Mouse (Mus musculus): Measurements from ENCODE around the gene Ghr.
A peak's percentile ranks its signal among the peaks of the same experiment; 100 is the strongest.

The Ghr gene

DNA sequence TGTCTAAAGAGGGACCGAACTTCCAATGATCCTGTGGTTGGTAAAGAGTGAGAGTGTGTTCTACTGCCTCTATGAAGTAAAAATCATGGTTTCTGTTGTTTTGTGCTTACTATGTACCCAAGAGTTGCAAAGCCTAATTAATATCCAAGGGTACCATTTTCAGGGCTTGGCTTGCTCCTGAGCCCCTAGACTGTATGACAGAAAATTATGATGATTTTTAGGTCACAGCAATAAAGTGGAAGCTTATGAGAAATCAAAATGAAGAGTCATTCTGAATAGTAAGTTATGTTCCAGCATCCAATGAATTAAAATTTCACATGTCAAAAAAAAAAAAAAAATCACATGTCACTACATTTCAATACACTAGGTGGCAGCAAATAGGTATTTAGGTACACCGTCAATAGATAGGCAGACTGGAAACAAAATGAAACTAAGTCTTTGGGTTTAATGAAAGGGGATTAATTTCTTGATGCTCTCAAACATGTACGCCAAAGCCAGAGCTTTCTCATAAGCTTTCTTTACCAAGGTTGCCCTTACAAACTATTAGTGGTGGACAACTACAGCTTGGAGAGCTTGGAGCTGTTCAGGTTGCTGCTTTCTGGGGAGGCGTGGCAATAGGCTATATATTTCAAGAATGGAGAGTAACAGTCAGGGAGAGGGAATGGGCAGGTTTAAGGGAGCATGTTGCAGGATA is 227.1 kb downstream of the Ghr start:
- DNase-seq = no peak

DNA sequence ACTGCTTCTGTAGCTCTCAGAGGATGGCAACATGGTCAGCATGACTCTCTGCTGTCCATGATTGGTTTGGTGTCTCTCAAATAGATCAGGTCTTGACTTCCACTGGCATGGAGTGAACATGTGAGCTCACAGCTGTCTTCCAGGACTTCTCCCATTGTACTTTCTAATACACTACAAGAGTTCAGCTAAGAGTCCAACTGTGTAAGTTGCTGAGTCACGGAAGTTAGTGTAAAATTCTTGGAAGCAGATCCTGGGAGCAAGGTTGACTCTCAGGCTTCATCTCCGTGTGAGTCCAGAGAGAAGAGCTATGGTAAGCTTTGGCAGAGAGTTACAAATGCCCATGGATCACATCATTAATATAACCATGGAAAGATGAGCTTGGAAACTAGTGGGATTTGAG is 229.6 kb downstream of the Ghr start:
- peak; percentile 23 to 41 for DNase-seq

DNA sequence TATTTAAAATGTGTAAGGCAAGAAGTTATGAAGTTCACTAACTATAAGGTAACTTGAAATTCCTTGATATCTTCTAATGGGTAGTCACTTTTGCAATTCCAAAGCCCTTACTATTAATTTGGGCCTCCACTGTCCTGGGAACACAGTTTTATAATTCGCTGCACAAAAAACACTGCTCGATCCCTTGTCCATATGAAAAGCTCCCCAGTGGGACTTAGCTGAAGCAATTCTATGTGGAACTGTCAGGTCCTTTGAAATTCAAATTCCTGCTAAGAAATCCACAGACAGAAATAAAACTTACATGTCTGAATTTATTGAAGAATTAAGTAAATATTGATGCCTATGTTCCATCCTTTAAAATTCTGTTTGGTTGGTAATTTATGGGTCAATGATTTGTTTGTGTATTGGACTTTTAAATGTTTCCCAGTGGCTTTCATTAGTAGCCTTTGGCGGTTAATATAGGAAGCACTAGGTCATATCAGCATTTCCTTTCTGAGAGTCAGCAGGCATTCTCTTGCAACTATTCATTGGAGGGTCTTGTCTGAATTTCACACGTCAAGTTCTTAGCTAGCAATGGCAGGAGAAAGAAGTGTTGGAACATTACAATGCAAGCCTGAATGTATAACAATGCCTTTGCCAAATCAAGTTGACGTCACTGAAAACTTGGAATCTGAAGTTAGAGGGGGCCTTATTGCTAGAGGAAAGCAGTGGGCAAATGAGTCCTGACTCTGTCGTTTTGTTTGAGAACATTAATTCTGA is 233.8 kb downstream of the Ghr start:
- DNase-seq = no peak

DNA sequence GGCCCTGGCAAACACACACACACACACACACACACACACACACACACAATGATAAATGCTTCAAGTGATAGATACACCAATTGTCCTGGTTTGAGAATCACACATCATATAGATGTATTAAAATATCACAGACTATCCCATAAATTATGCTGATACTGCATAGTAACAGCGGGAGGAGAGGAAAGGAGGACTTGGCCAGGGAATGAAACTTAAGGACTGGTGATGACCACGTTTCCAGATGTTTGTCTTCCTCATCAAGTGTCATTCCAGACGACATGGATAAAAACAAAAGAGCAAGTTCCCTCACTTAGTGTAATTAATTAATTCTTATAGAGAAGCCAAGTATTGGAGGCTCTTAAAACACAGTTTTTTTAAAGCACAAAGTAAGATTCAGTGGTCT is 236.6 kb downstream of the Ghr start:
- DNase-seq = no peak

DNA sequence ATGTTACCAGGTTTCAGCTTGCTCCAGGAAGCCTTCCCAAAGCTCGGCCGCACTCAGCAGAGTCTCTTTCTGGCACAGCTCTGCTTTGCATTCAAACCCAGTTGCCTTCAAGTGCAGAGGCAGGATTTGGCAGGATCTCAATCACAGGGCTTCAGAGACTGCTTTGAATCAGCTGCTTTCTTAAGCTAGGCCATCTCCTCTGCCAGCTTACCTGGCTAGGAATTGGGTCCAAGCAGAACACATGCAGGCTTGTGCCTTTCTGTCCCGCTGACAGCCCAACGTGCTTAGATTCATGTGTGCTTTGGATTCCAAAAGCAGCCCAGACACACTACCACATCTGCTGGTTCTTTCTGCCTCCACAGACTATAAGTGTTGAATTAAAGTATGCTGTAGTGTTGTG is 238.7 kb downstream of the Ghr start:
- no peak for DNase-seq

DNA sequence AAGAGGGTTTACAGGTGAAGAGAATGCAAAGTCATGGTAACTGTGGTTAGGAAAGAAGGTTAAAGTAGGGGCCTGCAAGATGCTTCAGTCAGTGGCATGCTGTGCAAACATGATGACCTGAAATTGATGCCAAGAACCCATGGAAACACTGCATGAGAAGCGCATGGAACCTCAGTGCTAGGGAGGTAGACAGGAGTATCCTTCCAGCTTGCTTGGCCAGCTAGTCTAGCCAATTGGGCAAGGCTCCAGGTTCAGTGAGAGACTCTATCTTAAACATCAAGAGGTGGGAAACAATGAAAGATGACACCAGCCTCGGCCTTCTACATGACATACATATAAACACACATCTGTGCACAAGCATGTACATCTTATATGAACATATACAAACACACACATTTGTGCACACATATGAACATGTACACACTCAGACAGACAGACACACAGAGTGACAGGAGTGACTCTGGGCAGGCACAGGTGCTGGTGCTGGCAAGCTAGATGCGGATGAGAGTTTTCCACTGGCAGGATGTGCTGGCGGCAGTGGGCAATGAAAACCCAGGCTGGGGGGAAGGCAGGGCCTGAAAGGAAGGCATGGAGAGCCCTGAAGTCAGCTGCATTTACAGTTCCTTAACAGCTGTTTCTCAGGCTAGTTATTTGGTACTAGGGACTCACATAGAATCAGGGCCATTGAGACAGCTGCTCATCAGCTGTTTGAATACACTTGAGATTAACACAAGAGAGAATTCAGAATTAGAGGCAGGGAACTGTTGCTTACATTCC is 241.3 kb downstream of the Ghr start:
- DNase-seq = no peak

DNA sequence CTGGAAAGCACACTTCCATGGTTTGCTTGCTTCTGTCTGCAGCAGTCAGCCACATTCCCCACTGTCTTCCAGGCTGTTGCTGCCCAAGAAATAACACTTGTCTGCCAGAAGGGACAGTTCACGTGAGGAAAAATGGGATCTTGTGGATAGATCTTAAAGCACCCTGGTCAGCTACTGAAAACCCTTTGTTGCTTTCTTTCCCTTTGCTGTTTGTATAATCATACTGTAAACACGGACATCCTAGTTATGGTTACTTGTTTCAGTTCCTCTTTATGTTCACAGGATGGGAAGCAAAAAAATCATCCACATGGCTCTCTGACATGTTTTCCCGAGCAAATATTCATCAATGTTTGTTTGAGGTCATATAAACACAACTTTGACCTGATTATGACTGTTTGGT is 243.4 kb downstream of the Ghr start:
- DNase-seq = no peak

DNA sequence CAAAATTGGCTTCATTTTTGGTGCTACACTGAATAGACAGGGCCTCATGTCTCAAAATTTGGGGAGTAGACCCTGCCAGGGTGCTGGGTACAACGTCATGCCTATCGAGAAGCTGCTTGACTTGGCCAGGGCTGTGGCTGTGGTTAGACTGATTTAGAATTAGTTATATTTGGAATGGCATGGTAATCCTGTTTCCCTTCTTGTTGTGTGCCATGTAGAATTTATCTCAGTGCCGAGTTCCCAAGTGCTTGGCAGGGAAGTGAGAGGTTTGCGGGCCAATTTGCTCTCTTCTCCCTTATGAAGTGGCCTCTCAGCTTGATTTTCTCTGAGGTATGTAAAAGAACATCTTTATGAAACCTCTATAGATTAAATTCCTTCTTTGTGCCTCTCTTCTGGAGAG is 250.8 kb downstream of the Ghr start:
- DNase-seq = no peak

DNA sequence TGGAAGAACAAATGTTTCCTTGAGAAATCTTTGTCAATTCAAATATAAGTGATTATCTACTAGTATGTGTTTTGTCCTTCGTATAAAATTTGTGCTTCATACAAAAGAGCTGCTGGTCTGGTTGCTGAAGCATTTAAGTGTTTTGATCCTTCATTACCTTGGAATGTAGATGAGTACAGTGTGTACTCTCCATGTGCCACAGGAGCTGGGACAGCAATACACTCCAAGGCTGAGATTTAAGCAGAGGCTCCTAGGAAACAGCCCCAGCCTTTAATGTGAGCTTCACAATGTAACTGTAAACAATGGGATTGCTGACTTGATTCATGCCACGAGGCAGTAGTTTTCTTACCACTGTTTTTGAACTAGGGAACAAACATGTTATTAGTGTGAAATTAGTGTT is 251.5 kb downstream of the Ghr start:
- DNase-seq = no peak

DNA sequence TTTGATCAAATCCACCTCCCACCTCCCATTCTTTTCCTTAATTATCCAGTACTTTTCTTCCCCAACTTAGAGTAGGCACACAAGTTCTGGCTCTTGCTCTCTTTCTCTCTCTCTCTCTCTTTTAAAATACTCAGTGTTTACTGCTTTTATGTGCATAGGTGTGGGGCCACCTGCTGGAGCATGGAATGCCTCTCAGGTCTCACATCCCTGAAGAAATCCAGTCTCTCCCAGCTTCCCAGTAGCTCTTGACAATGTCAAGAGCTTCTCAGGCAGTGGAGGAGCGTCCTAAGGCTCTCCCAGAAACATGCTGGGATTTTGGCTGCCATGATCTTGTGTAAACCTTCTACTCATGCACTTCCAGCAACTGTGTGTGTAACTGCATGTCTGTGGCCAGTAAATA is 253.0 kb downstream of the Ghr start:
- DNase-seq = peak in 1 of 2 experiments; percentile 11

DNA sequence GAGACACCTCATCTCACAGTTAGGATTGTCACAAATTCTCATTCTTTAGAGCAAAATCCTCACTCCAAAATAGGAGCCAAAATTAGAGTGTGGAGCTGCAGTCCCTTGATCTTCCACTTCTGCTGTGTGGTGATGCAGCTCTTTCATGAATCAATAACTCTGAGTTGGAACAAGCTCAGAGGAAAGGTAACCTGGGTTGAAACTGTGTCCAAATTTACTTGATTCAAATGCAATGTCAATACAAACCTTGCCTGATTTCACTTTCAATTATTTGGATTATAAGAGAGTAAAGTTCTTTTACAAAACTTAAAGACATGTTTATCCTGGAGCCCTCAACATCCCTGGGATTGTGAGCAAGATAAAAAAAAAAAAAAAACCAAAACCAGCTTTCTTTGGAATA is 260.3 kb downstream of the Ghr start:
- no peak for DNase-seq

DNA sequence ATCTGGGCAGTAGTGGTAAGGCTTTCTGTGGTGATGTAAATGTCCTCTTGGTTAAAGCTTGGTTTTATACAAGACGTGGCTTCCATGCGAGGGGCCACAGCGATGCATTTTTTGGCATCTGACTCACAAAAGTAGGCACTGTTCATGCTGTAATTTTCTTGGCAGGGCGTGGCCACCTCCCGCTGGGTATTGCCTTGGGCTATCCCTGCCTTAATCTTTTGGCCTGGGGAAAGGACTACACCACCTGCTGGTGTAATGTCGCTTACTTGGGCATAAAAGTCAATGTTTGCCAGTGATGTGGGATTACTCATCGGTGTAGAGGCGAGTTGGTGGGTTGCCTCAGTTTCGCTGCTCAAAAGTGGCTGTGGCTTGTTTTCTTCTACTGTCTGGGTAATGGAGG is 263.4 kb downstream of the Ghr start:
- DNase-seq = no peak

DNA sequence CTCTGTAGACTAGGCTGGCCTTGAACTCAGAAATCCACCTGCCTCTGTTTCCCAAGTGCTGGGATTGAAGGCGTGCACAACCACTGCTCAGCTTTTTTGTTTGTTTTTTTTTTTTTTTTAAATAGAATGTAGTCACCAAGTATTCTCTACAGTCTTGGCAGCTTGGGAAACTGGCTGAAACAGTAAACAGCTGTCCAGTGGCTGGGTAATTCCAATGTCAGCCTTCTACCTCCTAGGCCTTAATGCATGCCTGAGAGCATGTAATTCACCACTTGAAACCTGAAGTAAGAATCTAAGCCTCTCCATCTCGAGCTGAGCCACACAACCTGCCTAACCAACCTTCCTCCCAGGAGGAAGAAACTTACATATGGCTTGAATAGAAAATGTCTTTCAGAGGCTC is 266.7 kb downstream of the Ghr start:
- no peak for DNase-seq

DNA sequence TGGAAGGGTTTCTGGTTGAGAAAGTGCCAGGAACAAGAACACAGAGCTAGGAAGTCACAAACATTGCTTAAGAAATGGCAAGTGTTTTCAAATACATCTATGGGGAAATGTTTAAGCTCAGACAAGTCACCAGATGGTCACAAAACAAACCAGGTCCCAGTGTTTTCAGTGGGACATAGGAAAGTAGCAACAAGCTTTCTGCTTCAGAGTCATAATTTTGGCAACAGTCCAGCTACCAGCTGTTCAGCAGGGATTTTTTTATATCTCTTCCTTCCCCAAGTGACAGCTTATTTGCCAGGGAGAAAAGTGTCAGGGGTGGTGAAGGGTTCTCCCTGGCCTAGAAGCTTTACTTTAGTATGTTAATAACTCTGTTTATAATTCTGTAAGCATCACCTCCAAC is 270.4 kb downstream of the Ghr start:
- peak in 1 of 2 experiments; percentile 20 for DNase-seq

DNA sequence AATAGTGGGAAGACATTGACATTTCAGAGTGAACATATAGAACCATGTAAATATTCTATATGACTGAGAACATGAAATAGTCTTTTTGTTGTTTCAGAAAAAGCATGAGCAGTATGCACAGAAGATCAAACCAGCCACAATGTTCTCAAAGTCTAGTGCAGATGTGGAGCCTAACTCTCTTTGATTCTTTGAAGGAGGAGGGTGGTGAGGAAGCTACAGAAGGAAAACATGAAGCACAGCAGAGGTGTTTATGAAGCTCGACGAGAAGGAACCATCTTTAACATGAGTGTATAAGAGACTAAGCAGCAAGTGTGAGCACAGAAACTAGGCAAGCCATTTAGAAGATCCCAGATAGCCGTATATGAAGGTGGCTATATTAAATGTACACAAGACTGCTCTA is 273.4 kb downstream of the Ghr start:
- DNase-seq = no peak

DNA sequence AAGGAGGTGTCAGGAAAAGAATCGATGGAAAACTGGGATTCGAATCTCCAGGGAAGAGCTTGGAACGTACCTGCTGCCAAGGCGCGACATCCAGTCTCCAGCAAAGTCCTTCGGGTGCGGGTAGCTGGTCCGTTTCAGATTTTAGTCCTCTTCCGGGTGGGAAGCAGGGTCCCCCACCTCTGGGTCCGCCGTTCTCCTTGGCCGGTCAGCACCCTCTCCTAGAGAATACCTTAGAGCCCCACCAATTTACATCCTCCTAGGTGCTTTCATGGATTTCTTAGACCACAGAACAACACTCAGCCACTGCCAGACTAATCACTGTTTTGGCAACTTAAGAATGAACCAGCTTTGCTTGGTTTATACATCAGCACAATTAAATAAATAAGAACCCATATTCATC is 279.9 kb downstream of the Ghr start, which contains the start of gene Ccdc152:
TSS of gene Ccdc152 (minus strand) at position 101 of the 400 bp plus-strand sequence.
- DNase-seq = no peak

DNA sequence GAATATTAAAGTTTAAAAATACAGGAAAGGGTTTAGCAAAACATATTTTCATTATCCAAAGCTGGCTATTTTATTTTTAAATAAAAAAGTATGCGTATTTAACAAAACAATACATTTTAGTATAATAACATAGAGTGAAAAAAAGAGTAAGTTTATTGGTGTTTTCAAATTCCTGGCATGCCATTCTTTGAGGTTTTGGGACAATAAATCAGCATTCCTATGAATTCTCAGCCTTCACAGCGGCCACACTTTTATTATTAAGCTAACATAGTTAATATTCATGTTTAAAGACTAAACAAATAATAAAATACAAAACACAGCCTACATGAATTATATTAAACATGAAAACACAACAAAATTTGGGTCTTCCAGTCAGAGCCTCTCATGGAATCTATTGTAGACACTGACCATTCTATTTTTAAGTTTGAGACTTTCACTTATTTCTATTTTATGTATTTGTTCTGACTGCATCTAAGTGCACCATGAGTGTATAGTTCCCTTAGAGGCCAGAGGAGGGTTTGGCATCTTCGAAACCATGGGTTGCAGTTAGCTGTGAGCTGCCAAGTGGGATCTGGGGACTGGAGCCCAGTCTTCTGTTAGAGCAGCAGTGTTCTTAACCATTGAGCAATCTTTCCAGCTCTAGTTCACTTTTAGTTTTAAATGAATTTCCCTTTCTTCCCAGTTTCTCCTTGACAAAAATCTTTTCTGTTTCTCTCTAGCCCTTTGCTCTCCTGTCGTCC is 282.8 kb downstream of the Ghr start:
- DNase-seq = no peak

DNA sequence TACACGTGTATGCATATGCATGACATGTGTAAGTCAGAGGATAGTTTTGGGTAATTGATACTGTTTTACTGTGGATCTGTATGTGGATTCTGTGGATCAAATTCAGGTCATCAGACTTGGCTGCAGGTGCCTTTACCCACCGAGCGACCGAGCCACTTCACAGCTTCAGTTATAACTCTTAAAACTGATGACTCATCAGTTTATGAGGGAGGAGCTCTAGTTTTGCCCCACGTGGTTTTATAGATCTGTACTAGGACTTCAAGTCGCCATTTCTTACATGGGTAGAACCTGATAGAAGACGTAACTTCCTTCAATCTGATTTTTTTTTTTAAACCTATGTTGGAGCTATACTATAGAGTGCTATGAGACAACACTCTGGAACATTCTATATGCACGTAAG is 285.7 kb downstream of the Ghr start:
- no peak for DNase-seq

DNA sequence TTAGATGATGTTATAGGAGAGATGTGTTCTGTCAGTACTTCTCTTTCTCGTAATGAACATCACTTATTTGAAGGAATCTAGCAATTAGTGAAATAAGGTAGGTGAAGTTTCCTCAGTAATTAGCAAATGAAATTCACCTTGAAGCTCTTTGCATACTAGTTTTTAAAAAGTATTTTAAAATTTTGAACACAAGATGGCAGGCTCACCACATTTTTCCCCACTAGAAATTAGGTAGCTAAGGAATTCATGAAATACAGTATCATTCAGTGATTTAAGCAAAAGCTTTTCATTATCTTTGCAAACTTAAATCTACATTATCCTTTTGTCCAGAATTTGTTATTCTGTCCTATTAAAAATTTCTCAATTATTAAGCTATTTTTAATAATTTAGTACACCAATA is 287.3 kb downstream of the Ghr start:
- no peak for DNase-seq

DNA sequence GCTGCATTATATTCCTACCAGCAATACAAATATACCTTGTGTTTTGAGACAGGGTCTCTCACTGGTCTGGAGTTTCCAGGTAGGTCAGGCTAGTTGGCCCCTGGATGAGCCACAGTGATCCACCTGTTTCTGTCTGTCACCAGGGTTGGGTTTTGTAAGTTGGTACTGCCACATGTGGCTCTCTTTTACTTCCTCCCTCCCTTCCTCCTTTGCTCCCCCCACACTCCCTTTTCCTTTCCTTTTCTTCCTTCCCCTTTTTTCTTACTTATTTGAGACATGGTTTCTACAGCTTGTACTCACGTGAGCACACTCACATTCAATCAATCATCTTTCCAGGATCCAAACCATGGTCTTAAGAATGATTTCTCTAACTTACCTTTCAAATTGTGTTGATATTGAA is 289.8 kb downstream of the Ghr start:
- no peak for DNase-seq

DNA sequence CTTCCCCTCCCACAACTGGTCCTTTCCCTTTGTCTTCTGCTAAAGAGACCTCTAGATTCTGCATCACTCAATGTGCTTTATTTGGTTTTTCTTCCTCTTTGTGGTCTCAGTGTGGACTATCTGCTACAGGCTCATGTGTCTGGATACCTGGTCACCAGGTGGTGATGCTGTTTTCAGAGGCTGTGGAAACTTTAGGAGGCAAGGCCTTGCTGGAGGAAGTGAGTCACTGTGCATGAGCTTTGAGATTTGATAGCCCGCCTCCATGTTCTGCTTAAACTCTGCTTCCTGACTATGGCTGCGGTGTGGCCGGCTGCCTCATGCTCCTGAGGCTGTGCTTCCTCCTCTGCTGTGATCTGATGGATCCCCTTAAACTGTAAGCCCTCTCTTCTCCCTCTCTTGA is 292.9 kb downstream of the Ghr start:
- DNase-seq = no peak

DNA sequence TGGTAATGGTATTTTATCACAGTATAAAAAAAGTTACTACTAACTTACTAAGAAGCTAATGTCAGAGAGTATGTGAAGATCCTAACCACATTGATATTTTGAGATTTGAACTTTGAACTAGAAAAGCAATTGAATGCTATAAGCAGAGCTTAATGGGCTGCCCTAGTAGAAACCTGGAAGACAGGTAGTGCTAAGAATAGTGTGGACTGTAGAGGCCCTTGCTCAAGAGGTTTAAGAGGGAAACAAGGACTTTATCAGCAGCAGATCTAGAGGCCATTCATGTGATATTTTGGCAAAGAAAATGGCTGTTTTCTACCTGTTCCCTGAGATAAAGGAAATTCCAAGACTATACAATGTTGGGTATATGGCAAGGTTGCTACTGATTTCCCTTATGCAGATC is 297.3 kb downstream of the Ghr start:
- DNase-seq = no peak

DNA sequence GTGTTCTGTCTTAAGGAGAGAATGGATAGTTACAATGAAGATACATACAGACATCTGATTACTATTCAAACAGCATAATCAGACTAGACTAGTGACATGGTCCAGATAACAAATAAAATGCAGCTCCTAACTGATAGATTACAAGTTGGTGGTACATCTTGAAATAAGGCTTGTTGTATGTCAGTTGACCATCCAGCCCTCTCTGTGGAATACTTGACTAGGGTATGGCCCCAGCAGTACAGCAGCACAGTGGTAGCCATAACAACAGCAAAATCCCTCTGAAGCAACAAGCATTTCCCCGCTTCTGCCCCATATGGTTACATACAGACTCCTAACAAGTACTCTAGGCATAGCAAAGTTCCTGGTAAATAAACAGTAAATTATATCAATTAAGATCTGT is 301.6 kb downstream of the Ghr start:
- no peak for DNase-seq

All from kidney, postnatal 36 days (tissue).